Mouse (Mus musculus): Measurements from ENCODE around the gene Wfdc12.

Wfdc12 gene

DNA sequence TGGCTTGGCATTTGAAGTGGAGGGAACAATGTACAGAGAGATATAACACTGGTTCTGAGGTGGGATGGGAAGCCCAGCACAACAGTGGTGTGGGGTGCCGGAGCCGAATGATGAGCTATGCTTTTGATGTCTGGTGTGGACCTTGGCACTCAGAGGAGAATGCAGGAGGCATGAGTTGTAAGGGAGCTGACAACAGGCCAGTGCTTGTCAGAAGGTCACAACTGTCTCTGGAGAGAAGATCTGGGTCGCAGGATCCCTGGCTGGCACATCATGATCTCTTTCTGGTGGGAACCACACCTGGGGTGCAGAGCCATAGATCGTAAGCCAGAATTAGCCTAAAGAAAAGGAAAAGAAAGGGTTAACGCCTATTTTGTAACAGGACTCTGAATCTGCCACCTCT lies 12.6 kb downstream of the Wfdc12 start:
- no peak for DNase-seq (ENCODE audit: low read depth)

GRCm38 (mm10) chr2:164175850-164176249 lies 14.6 kb downstream of the Wfdc12 start:
- DNase-seq (ENCODE audit: low read depth) = no peak

GRCm38 (mm10) chr2:164174649-164175395 lies 15.6 kb downstream of the Wfdc12 start:
- DNase-seq (ENCODE audit: low read depth) = no peak

DNA sequence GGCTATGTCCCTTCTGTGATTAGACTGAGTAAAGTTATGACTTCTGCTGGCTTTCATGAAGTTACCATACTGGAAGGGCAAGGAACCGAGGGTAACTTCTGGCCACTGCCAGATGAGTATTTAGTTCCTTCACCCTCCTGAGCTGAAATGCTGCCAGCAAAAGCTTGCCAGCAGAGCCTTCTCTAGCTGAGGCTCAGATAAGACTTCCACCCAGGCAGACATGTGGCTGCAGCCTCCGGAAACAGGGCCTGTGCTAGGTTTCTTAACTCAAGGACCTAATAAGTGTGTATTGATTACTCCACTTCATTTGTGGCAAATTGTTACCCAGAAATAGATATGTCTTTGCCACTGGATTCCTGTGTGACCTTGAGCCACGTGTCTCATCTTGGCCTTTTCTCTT lies 17.0 kb downstream of the Wfdc12 start:
- DNase-seq (ENCODE audit: low read depth) = no peak

GRCm38 (mm10) chr2:164170902-164171301 lies 19.5 kb downstream of the Wfdc12 start, which contains the start of gene Kcns1:
TSS of gene Kcns1 (minus strand) at chr2:164171113.
- no peak for DNase-seq (ENCODE audit: low read depth)

DNA sequence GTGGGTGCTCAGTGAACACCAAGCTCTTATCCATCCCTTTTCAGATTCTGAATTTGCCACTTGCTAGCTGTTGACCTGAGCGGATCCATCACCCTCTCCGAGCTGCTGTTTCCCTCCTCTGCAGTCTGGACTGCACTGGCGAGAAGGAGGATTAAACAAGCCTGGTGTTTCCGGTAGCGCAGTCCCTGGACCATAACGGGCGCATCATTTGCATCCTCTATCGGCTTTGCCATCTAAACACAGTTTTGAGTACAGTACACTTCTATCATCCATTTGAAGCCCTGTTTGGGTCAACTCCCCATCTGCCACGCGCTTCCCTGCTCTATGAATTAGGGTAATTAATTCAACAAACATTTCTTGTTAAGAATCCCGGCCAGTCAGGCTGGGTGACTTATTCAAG lies 20.1 kb downstream of the Wfdc12 start:
- DNase-seq (ENCODE audit: low read depth) = no peak

GRCm38 (mm10) chr2:164168571-164168946 lies 21.8 kb downstream of the Wfdc12 start:
- DNase-seq (ENCODE audit: low read depth) = no peak

GRCm38 (mm10) chr2:164167752-164168570 lies 22.4 kb downstream of the Wfdc12 start:
- no peak for DNase-seq (ENCODE audit: low read depth)

DNA sequence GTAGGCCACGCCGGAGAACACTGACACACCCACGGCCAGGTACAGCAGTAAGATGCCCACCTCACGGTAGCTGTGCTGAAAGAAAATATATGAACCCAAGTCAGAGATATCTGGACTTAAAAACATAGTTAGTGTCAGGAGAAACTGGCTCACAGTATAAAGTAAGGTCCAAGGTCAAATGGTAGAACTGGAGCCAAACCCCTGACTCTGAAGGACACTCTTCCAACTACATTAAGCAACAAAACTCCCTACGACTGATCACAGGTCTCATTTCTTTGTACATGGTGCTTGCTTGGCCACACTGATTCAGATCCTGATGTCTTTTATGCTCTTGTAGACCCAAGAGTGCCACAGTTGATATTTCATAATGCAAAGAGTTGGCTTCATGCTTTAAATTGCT lies 25.5 kb downstream of the Wfdc12 start:
- no peak for DNase-seq (ENCODE audit: low read depth)

DNA sequence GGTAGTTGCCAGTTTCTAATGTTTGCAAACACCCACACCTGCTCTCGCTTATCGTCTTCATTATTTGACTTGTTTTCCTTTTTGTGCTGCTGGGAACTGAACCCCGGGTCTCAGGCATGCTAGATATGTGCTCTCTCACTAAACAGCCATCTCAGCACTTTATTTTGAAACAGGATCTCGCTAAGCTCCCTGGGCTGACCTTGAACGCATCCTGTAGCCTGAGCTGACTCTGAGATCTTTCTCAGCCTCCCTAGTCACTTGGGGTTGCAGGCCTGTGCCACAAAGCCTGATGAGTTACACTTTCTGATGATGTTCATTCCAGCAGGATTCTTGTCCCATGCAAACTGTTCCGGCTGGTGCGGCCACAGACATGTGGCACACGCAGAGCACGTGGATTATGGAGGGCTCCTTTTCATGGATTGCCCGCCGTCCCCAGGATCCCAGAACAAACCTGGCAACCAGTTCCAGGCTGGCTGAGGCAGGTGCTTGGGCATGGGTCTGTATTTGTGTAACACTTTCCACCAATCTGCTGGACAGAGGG lies 28.8 kb downstream of the Wfdc12 start:
- no peak for DNase-seq (ENCODE audit: low read depth)

GRCm38 (mm10) chr2:164158838-164159237 lies 31.6 kb downstream of the Wfdc12 start:
- DNase-seq (ENCODE audit: low read depth) = peak; percentile 94

DNA sequence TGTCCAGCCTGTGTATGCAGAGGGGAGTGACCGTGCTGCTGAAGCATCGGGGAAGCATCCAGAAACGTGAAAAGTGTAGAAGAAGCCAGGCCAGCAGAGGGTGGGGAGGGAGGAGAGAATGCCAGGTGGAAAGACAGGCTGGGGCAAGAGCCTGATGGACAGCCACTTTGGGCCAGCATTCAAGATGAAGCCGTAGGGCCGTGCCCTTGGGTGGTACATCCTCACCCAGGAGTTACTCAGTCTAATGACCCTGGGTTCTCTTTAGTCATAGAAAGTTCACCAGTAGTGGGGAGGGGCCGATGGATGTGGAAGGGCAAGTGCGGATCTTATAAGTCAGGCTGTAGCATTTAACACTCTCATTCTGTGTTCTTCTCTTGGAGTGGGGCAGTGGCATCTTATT lies 34.2 kb downstream of the Wfdc12 start:
- DNase-seq (ENCODE audit: low read depth) = no peak

- DNase-seq (ENCODE audit: low read depth) = no peak
Observed at GRCm38 (mm10) chr2:164154007-164154406, 36.4 kb downstream of the Wfdc12 start.

DNA sequence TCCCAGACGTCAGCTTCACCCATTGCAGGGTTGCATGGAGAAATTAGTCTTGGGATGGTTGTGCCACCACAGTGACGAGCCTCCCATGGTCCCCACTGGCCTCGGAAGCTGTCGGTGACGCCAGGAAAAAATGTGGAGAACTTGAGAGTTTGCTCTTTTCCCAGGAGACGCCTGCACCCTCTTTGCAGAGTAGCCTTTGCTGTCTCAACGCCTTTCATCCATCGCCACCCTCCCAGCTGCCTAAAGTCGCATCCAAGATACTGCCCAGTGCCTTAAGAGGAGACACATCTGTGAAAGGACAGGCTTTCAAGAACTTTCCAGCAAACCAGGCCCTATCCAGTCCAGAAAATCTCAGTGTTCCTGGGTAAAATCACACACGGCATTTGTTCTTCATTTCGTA lies 38.1 kb downstream of the Wfdc12 start:
- no peak for DNase-seq (ENCODE audit: low read depth)

GRCm38 (mm10) chr2:164150086-164150760 lies 40.2 kb downstream of the Wfdc12 start:
- peak; percentile 96 for DNase-seq (ENCODE audit: low read depth)

- DNase-seq (ENCODE audit: low read depth) = no peak
Observed at GRCm38 (mm10) chr2:164146556-164146955, 43.9 kb downstream of the Wfdc12 start.

DNA sequence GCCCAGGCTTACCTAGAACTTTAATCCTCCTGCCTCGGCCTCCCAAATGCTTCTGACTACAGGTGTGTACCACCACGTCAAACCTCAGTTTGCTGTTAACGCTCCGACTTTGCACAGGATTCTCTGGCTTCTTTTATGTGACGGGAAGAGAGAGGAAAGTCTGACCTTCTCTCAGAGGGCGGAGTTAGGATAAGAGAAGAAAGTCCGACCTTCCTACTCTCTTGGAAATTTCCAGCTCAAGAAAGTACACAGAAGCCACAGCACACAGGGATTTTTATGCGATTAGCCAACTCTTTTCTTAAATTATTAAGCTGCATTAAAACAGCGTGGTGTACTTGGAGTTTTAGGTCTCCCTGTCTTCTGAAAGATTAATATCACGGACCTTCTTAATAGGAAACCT lies 45.9 kb downstream of the Wfdc12 start:
- no peak for DNase-seq (ENCODE audit: low read depth)

GRCm38 (mm10) chr2:164144025-164144424 lies 46.4 kb downstream of the Wfdc12 start:
- DNase-seq (ENCODE audit: low read depth) = no peak

DNA sequence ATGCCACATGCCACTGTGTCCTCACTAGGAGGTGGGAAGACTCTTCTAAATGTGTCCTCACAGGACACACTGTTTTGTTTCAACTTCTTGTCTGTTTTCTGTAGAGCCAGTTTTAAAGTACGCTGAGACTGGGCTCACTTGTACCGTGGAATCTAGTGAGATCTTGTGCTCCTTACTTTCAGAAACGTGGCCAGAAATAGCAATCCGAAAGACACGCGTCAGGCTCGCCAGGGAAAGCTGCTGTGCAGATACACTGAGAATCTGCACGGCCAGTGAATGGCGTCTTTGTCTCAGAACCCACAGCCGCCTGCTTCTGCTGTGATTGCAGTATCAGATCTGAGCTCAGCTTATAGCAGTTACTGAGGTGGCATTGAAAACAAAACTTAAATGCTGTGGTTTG lies 48.4 kb downstream of the Wfdc12 start:
- DNase-seq (ENCODE audit: low read depth) = peak; percentile 91

Measured in fibroblast of lung, adult 2 months (primary cell).